Mouse (Mus musculus) ES-Bruce4 (cell line): ENCODE measurements at regions not wholly inside any gene's neighbourhood (a gene's known extent, or its start where the extent isn't known, plus 50 kb on each side); places are given as distances from the start of the nearest gene placed in this dataset.

Experiments used
- H3K27ac ChIP-seq: 2 replicates; pipeline ENCODE4 v1.5.1; 2012; ENCODE audit warnings: low read length, inconsistent platforms; ENCODE audit not compliant: insufficient read depth
- H3K27me3 ChIP-seq: 2 replicates; pipeline ENCODE4 v1.6.1; 2012; ENCODE audit warnings: mild to moderate bottlenecking, low read length, inconsistent platforms; ENCODE audit not compliant: control insufficient read depth, poor library complexity, insufficient read depth, severe bottlenecking
- H3K36me3 ChIP-seq: 2 replicates; pipeline ENCODE4 v1.6.1; 2012; ENCODE audit warnings: inconsistent platforms, mild to moderate bottlenecking, low read length, moderate library complexity; ENCODE audit not compliant: control insufficient read depth, poor library complexity, insufficient read depth, severe bottlenecking
- H3K4me1 ChIP-seq: one replicate; pipeline ENCODE4 v1.8.1; 2011; ENCODE audit warnings: low read length; ENCODE audit not compliant: control insufficient read depth, insufficient read depth
- H3K4me3 ChIP-seq: 2 replicates; pipeline ENCODE4 v1.5.1; 2011; ENCODE audit warnings: low read depth, mild to moderate bottlenecking, low read length
- H3K9ac ChIP-seq: 2 replicates; pipeline ENCODE4 v1.6.1; 2012; ENCODE audit warnings: low read depth, mild to moderate bottlenecking, inconsistent platforms; ENCODE audit not compliant: poor library complexity, severe bottlenecking
- H3K9me3 ChIP-seq: replicated peaks from 2 replicates; pipeline ENCODE4 v1.6.1; 2012; ENCODE audit warnings: mild to moderate bottlenecking, low read length, inconsistent platforms; ENCODE audit not compliant: control insufficient read depth, poor library complexity, insufficient read depth, severe bottlenecking
- CTCF ChIP-seq: IDR thresholded peaks from one replicate; pipeline ENCODE4 v1.8.1; 2011; ENCODE audit warnings: low read depth, low read length
- EP300 ChIP-seq: IDR thresholded peaks from 2 replicates; pipeline ENCODE4 v1.6.1; 2011; ENCODE audit warnings: low read depth, low read length; ENCODE audit not compliant: insufficient read depth
- POLR2A ChIP-seq: IDR thresholded peaks from one replicate; pipeline ENCODE4 v1.8.1; 2011; ENCODE audit warnings: low read length; ENCODE audit not compliant: insufficient read depth

DNA sequence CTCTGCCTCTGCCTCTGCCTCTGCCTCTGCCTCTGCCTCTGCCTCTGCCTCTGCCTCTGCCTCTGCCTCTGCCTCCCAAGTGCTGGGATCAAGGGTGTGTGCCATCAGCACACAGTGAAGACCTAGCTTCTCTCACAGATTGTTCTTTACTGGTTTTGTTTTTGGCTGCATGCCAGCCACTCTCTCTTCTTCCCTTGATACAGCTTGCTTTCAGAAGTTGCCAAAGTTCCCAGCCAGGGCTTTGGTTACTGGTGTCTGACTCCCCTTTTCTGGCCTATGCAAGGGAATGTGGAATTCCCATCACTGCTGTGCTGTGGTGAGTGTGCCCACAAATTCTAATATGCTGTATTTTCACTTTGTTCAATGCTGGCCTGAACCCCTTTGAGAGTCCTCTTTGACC lies 68.6 kb upstream of the Zfp637 start:
- no peaks in the 10 kb centered on the region for H3K9me3 ChIP-seq
- no peak overlapping the region for H3K4me3 ChIP-seq
- H3K27me3 ChIP-seq: no peaks in the 10 kb centered on the region; the same call in 1 of the 2 replicates
- H3K27ac ChIP-seq: no peak overlapping the region
- H3K9ac ChIP-seq: no peak overlapping the region
- H3K36me3 ChIP-seq: no peaks in the 10 kb centered on the region
- TF ChIP-seq CTCF: no peak
- no peak for TF ChIP-seq POLR2A
- no peak for TF ChIP-seq EP300
- H3K4me1 ChIP-seq: no peaks in the 10 kb centered on the region

DNA sequence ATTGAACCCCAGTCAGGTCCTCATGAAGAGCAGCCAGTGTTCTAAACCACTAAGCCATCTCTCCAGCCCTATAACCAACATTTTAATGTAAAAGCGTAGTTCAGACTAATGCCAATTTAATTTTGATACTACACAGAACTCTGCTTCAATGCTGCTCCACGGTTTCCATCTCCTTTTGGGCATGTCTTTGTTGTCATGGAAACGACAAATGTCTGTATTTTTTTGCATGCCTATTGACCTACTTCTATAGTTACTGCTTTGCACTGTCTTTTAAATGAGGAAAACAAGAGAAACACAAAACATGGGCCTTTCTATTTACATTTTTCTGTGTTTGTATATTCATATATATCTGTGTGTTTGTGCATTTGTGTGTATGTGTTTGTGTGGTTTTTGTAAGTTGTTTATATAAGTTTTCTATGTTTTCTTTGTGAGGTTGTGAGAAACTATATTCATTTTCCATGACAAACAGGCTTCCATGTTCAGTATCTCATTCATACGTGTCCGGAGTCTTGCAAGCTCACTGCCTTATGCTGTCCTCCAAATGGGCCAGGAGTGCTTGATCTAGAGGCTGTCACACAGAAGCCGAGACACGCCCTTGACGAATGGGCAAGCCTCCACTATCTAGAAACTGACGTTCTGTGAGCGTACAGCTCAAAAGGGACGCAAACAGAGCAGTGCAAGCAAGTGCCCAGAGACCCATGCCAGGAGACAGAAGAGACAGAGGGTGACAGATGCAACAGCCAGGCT lies 65.5 kb upstream of the Zfp637 start:
- H3K27me3 ChIP-seq: no peaks in the 10 kb centered on the region; the same call in 1 of the 2 replicates
- no peaks in the 10 kb centered on the region for H3K36me3 ChIP-seq
- no peak overlapping the region for H3K9ac ChIP-seq
- H3K27ac ChIP-seq: no peak overlapping the region
- no peaks in the 10 kb centered on the region for H3K4me1 ChIP-seq
- H3K4me3 ChIP-seq: no peak overlapping the region
- TF ChIP-seq EP300 (no peak), CTCF (no peak), POLR2A (no peak)
- H3K9me3 ChIP-seq: no peaks in the 10 kb centered on the region

DNA sequence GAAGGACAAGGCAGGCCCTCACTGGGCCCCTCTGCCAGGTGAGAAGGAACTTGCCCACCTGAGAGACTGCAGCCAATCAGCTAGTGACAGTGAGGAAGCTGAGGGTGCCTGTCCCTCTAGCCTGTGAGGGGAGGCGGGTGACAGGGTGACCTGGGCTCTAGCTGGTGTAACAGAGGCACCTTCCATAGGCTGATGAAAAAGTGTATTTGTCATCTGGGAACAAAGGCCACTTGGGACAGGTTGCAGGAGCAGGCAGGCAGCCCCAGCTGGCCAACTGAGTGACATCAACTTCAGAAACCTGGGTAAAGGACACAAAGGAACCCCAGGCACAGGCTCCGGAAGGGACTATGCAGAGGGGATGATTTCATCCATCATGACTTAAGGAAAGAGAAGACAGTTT lies 63.0 kb upstream of the Zfp637 start:
- Histone ChIP-seq H3K4me3 (no peak overlapping the region), H3K36me3 (no peaks in the 10 kb centered on the region), H3K27ac (no peak overlapping the region), H3K4me1 (no peaks in the 10 kb centered on the region), H3K9me3 (no peaks in the 10 kb centered on the region), H3K27me3 (no peaks in the 10 kb centered on the region), H3K9ac (no peak overlapping the region)
- TF ChIP-seq EP300 (no peak), POLR2A (no peak), CTCF (no peak)

DNA sequence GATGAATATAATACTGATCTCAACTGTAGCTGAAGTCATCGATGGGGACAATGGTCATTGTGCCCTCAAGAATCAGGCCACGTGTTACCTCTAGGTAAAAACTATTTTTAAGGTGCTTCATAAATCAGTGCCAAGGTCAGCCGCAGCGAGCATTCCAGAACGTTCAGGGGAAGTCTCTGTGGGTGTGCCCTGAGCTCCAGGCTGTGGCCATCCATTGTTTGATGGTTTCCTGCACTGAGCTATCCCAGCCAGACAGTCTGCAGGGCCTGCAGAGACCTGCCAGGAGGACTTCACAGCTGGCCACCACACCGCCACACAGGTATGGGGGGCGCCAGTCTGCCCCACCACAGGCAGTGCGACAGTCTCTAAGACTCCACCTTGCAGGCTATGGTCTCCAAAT lies 62.5 kb upstream of the Zfp637 start:
- no peaks in the 10 kb centered on the region for H3K36me3 ChIP-seq
- H3K9me3 ChIP-seq: no peaks in the 10 kb centered on the region
- TF ChIP-seq EP300: no peak
- TF ChIP-seq CTCF: no peak
- no peak for TF ChIP-seq POLR2A
- H3K27ac ChIP-seq: no peak overlapping the region
- no peaks in the 10 kb centered on the region for H3K4me1 ChIP-seq
- no peak overlapping the region for H3K4me3 ChIP-seq
- H3K27me3 ChIP-seq: no peaks in the 10 kb centered on the region
- H3K9ac ChIP-seq: no peak overlapping the region

DNA sequence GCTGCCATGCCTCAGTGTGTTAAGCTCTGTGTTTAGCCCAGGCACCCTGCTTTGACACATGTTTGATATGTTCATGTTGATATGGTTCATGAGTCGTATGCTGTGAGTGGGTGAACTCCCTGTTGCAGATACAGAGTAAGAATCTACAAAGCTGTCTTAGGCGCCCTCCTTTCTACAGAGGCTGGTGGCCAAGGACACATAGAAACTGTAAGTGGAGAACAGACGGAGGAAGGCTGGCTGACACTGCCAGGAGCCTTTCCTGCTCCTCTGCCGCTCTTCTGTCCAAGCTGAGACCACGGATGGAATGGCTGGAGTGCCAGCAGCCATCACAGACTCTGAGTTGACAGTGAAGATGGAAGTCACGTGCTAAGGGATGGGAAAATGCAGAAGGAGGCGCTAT lies 62.0 kb upstream of the Zfp637 start:
- no peak overlapping the region for H3K4me3 ChIP-seq
- no peak for TF ChIP-seq CTCF
- TF ChIP-seq EP300: no peak
- TF ChIP-seq POLR2A: no peak
- H3K27ac ChIP-seq: no peak overlapping the region
- H3K36me3 ChIP-seq: no peaks in the 10 kb centered on the region
- H3K9me3 ChIP-seq: no peaks in the 10 kb centered on the region
- no peaks in the 10 kb centered on the region for H3K27me3 ChIP-seq
- H3K4me1 ChIP-seq: no peaks in the 10 kb centered on the region
- H3K9ac ChIP-seq: no peak overlapping the region
